Mouse (Mus musculus) midbrain, embryonic 16.5 days (tissue): ENCODE data around the gene Dync1li2. TPM values are rescaled to one million over a fixed set of nuclear protein-coding genes. Genes with fewer than 3 reads are reported as not detected.
A peak's percentile ranks its signal among the peaks of the same experiment; 100 is the strongest.

Experiments used
- ATAC-seq: fragments of 200-750 bp; cut with Nextera tagmentation; 2 replicates; pipeline ENCODE4 v1.8.0; 2017; ENCODE audit warnings: moderate TSS enrichment
- H3K27ac ChIP-seq: fragments of 300-500 bp; sonication (generic); 2 replicates; pipeline ENCODE4 v1.5.1; 2014; ENCODE audit warnings: mild to moderate bottlenecking, low read length, mixed read lengths
- H3K27me3 ChIP-seq: fragments of 300-500 bp; sonication (generic); 2 replicates; pipeline ENCODE4 v1.6.1; 2014; ENCODE audit warnings: low read depth, low read length, mixed read lengths; ENCODE audit not compliant: control insufficient read depth, insufficient read depth
- H3K36me3 ChIP-seq: fragments of 300-500 bp; sonication (generic); 2 replicates; pipeline ENCODE4 v1.6.1; 2014; ENCODE audit warnings: mild to moderate bottlenecking, low read length, moderate library complexity, mixed read lengths; ENCODE audit not compliant: control insufficient read depth, insufficient read depth
- H3K4me1 ChIP-seq: fragments of 300-500 bp; sonication (generic); 2 replicates; pipeline ENCODE4 v1.6.1; 2014; ENCODE audit warnings: mild to moderate bottlenecking, low read length, mixed read lengths; ENCODE audit not compliant: control insufficient read depth, insufficient read depth
- H3K4me2 ChIP-seq: fragments of 300-500 bp; sonication (generic); 2 replicates; pipeline ENCODE4 v1.6.1; 2014; ENCODE audit warnings: mild to moderate bottlenecking, low read length, mixed read lengths
- H3K4me3 ChIP-seq: fragments of 300-500 bp; sonication (generic); 2 replicates; pipeline ENCODE4 v1.5.1; 2014; ENCODE audit warnings: low read depth, mild to moderate bottlenecking, low read length, moderate library complexity, mixed read lengths
- H3K9ac ChIP-seq: fragments of 300-500 bp; sonication (generic); 2 replicates; pipeline ENCODE4 v1.6.1; 2014; ENCODE audit warnings: low read depth, low read length, mixed read lengths
- H3K9me3 ChIP-seq: fragments of 300-500 bp; sonication (generic); replicated peaks from 2 replicates; pipeline ENCODE4 v1.6.1; 2014; ENCODE audit warnings: mild to moderate bottlenecking, low read length, mixed read lengths; ENCODE audit not compliant: control insufficient read depth, poor library complexity, severe bottlenecking
- WGBS: fragments of 180-500 bp; shearing (Covaris S2); extraction: QIAGEN DNeasy Blood & Tissue Kit; methylation state at CpG from one replicate; pipeline ENCODE4 v1.1.7; 2014; 5-methylcytosine and 5-hydroxymethylcytosine counted together
- polyA plus RNA-seq: library from polyadenylated mRNA; unstranded; fragments of >200 nt; fragmentation: Nextera tagmentation; extraction: Ambion mirVana; gene quantifications from 2 replicates; pipeline ENCODE4 v1.2.1, GENCODE M21; 2015

Gene Dync1li2
- polyA plus RNA-seq, 1 experiment from 2014 or later = 114 TPM

- peak overlapping the region; percentile 74 for H3K4me3 ChIP-seq
- 74% methylated on average over 6 of the region's 6 CpGs for WGBS
- no peak for ATAC-seq
- no peaks in the 10 kb centered on the region for H3K9me3 ChIP-seq
- H3K36me3 ChIP-seq = no peaks in the 10 kb centered on the region
- H3K4me1 ChIP-seq = peaks cover 15% of the 10 kb centered on the region
- no peak overlapping the region for H3K27ac ChIP-seq
- H3K9ac ChIP-seq = peak overlapping the region; percentile 93; the same call in 1 of the 2 replicates
- H3K4me2 ChIP-seq = peak overlapping the region; percentile 66
- no peaks in the 10 kb centered on the region for H3K27me3 ChIP-seq
These were observed 49.1 kb downstream of the Dync1li2 start for GRCm38 (mm10) chr8:104393767-104394166.

- H3K4me3 ChIP-seq = peak overlapping the region; percentile 74; the same call in 1 of the 2 replicates
- no peak for ATAC-seq
- WGBS = 92% methylated on average over 6 of the region's 7 CpGs
These were observed 49.7 kb downstream of the Dync1li2 start for GRCm38 (mm10) chr8:104393139-104393538.

GRCm38 (mm10) chr8:104390245-104390644 is 52.6 kb downstream of the Dync1li2 start:
- H3K36me3 ChIP-seq = no peaks in the 10 kb centered on the region
- peaks cover 35% of the 10 kb centered on the region for H3K4me1 ChIP-seq
- no peaks in the 10 kb centered on the region for H3K9me3 ChIP-seq
- WGBS = 82% methylated on average over 8 of the region's 8 CpGs
- H3K4me2 ChIP-seq = no peak overlapping the region
- no peak for ATAC-seq
- no peak overlapping the region for H3K27ac ChIP-seq
- H3K27me3 ChIP-seq = no peaks in the 10 kb centered on the region
- no peak overlapping the region for H3K4me3 ChIP-seq
- H3K9ac ChIP-seq = no peak overlapping the region

More at GRCm38 (mm10) chr8:104393139-104393538, 49.7 kb downstream of the Dync1li2 start:
- H3K9me3 ChIP-seq = no peaks in the 10 kb centered on the region
- H3K4me2 ChIP-seq = peak overlapping the region; percentile 66; the same call in 1 of the 2 replicates
- H3K4me1 ChIP-seq = peaks cover 15% of the 10 kb centered on the region
- H3K36me3 ChIP-seq = no peaks in the 10 kb centered on the region
- H3K27me3 ChIP-seq = no peaks in the 10 kb centered on the region
- H3K27ac ChIP-seq = no peak overlapping the region
- H3K9ac ChIP-seq = no peak overlapping the region

- Histone ChIP-seq H3K27me3 (no peaks in the 10 kb centered on the region), H3K9me3 (no peaks in the 10 kb centered on the region), H3K4me3 (no peak overlapping the region), H3K36me3 (no peaks in the 10 kb centered on the region), H3K27ac (no peak overlapping the region), H3K9ac (no peak overlapping the region), H3K4me1 (peaks cover 22% of the 10 kb centered on the region), H3K4me2 (no peak overlapping the region)
- WGBS = 81% methylated on average over 2 of the region's 2 CpGs
- no peak for ATAC-seq
These were observed 54.9 kb downstream of the Dync1li2 start for GRCm38 (mm10) chr8:104387980-104388379.

- no peak for ATAC-seq
- Histone ChIP-seq H3K4me2 (no peak overlapping the region), H3K27me3 (no peaks in the 10 kb centered on the region), H3K4me3 (no peak overlapping the region), H3K27ac (no peak overlapping the region), H3K9me3 (no peaks in the 10 kb centered on the region), H3K36me3 (no peaks in the 10 kb centered on the region), H3K9ac (no peak overlapping the region), H3K4me1 (peaks cover 26% of the 10 kb centered on the region)
- WGBS = 70% methylated on average over 7 of the region's 7 CpGs
These were observed 55.3 kb downstream of the Dync1li2 start for GRCm38 (mm10) chr8:104387501-104387900.

GRCm38 (mm10) chr8:104386693-104387092 is 56.2 kb downstream of the Dync1li2 start:
- H3K9me3 ChIP-seq = no peaks in the 10 kb centered on the region
- H3K9ac ChIP-seq = no peak overlapping the region
- no peaks in the 10 kb centered on the region for H3K36me3 ChIP-seq
- H3K27ac ChIP-seq = no peak overlapping the region
- no peaks in the 10 kb centered on the region for H3K27me3 ChIP-seq
- no peak overlapping the region for H3K4me2 ChIP-seq
- 20% methylated on average over 4 of the region's 4 CpGs for WGBS
- H3K4me3 ChIP-seq = no peak overlapping the region
- H3K4me1 ChIP-seq = peaks cover 31% of the 10 kb centered on the region
- peak; percentile 31; the same call in 1 of the 2 replicates for ATAC-seq

- no peak for ATAC-seq
- 83% methylated on average over 3 of the region's 3 CpGs for WGBS
- peaks cover 31% of the 10 kb centered on the region for H3K4me1 ChIP-seq
These were observed 58.9 kb downstream of the Dync1li2 start for GRCm38 (mm10) chr8:104383977-104384376.

GRCm38 (mm10) chr8:104383296-104383695 is 59.6 kb downstream of the Dync1li2 start:
- H3K9ac ChIP-seq = no peak overlapping the region
- H3K27me3 ChIP-seq = no peaks in the 10 kb centered on the region
- H3K4me3 ChIP-seq = no peak overlapping the region
- H3K9me3 ChIP-seq = no peaks in the 10 kb centered on the region
- no peak overlapping the region for H3K4me2 ChIP-seq
- H3K36me3 ChIP-seq = no peaks in the 10 kb centered on the region
- WGBS = 81% methylated on average over 2 of the region's 2 CpGs
- H3K4me1 ChIP-seq = peaks cover 31% of the 10 kb centered on the region
- no peak for ATAC-seq
- no peak overlapping the region for H3K27ac ChIP-seq

More at GRCm38 (mm10) chr8:104383977-104384376, 58.9 kb downstream of the Dync1li2 start:
- Histone ChIP-seq H3K4me2 (no peak overlapping the region), H3K4me3 (no peak overlapping the region), H3K27me3 (no peaks in the 10 kb centered on the region), H3K27ac (no peak overlapping the region), H3K9ac (no peak overlapping the region), H3K36me3 (no peaks in the 10 kb centered on the region), H3K9me3 (no peaks in the 10 kb centered on the region)

- Histone ChIP-seq H3K27me3 (no peaks in the 10 kb centered on the region), H3K27ac (no peak overlapping the region), H3K4me2 (no peak overlapping the region), H3K4me1 (peaks cover 22% of the 10 kb centered on the region), H3K9me3 (no peaks in the 10 kb centered on the region), H3K36me3 (no peaks in the 10 kb centered on the region), H3K4me3 (no peak overlapping the region), H3K9ac (no peak overlapping the region)
- no peak for ATAC-seq
- 86% methylated on average over 5 of the region's 5 CpGs for WGBS
These were observed 61.9 kb downstream of the Dync1li2 start for GRCm38 (mm10) chr8:104380961-104381411.
